Mouse (Mus musculus) kidney, embryonic 14.5 days (tissue): ENCODE data around the gene Foxi3. TPM values are rescaled to one million over a fixed set of nuclear protein-coding genes. Genes with fewer than 3 reads are reported as not detected.
A peak's percentile ranks its signal among the peaks of the same experiment; 100 is the strongest.

Experiments used
- ATAC-seq: fragments of 200-750 bp; cut with Nextera tagmentation; 2 replicates; pipeline ENCODE4 v1.8.0; 2017; ENCODE audit warnings: moderate number of reproducible peaks, mild to moderate bottlenecking, moderate TSS enrichment, moderate library complexity; ENCODE audit not compliant: low FRiP score, low TSS enrichment
- H3K27ac ChIP-seq: fragments of 300-500 bp; sonication (generic); 2 replicates; pipeline ENCODE4 v1.5.1; 2014; ENCODE audit warnings: low read depth, mild to moderate bottlenecking, low read length, moderate library complexity, mixed read lengths
- H3K27me3 ChIP-seq: fragments of 300-500 bp; sonication (generic); 2 replicates; pipeline ENCODE4 v1.6.1; 2014; ENCODE audit warnings: mild to moderate bottlenecking, low read length; ENCODE audit not compliant: control insufficient read depth, insufficient read depth
- H3K36me3 ChIP-seq: fragments of 300-500 bp; sonication (generic); 2 replicates; pipeline ENCODE4 v1.6.1; 2014; ENCODE audit warnings: low read length, mixed read lengths; ENCODE audit not compliant: control insufficient read depth, insufficient read depth
- H3K4me1 ChIP-seq: fragments of 300-500 bp; sonication (generic); 2 replicates; pipeline ENCODE4 v1.6.1; 2014; ENCODE audit warnings: low read length, mixed read lengths; ENCODE audit not compliant: control insufficient read depth, insufficient read depth
- H3K4me2 ChIP-seq: fragments of 300-500 bp; sonication (generic); replicated peaks from 2 replicates; pipeline ENCODE4 v1.6.1; 2014; ENCODE audit warnings: low read depth, mild to moderate bottlenecking, low read length
- H3K4me3 ChIP-seq: fragments of 300-500 bp; sonication (generic); 2 replicates; pipeline ENCODE4 v1.5.1; 2014; ENCODE audit warnings: mild to moderate bottlenecking, low read length
- H3K9ac ChIP-seq: fragments of 300-500 bp; sonication (generic); 2 replicates; pipeline ENCODE4 v1.6.1; 2014; ENCODE audit warnings: low read depth, mild to moderate bottlenecking, low read length, moderate library complexity
- H3K9me3 ChIP-seq: fragments of 300-500 bp; sonication (generic); 2 replicates; pipeline ENCODE4 v1.6.1; 2016; ENCODE audit warnings: low read length; ENCODE audit not compliant: control insufficient read depth
- WGBS: fragments of 180-500 bp; shearing (Covaris S2); extraction: QIAGEN DNeasy Blood & Tissue Kit; methylation state at CpG from one replicate; pipeline ENCODE4 v1.1.7; 2014; 5-methylcytosine and 5-hydroxymethylcytosine counted together
- polyA plus RNA-seq: library from polyadenylated mRNA; unstranded; fragments of >200 nt; fragmentation: Nextera tagmentation; extraction: Ambion mirVana; gene quantifications from 2 replicates; pipeline ENCODE4 v1.2.1, GENCODE M21; 2014

Gene Foxi3
- polyA plus RNA-seq, 1 experiment from 2014 or later, result not detected

DNA sequence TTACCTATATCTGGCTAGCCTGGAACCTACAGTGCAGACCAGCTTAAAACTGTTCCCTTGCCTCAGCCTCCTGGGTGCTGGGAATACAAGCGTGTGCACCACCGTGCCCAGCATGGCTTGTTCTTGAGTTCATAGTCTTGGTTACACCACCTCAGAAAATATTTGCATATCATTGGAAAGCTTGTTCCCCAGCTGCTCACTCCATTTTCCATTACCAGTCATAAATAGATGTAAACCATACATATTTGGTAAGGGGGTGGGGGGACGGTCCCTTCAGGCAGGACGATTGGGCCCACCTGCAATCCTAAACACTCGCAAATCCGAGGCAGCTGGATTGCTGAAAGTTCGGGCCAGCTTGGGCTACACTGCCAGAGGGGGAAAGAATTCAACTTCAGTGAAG lies 3.1 kb upstream of the Foxi3 start:
- no peak overlapping the region for H3K4me2 ChIP-seq
- 77% methylated on average over 7 of the region's 7 CpGs for WGBS
- no peaks in the 10 kb centered on the region for H3K9me3 ChIP-seq
- H3K9ac ChIP-seq, result no peak overlapping the region
- H3K4me3 ChIP-seq, result no peak overlapping the region
- ATAC-seq, result no peak
- H3K36me3 ChIP-seq, result no peaks in the 10 kb centered on the region
- H3K4me1 ChIP-seq, result peaks cover 7% of the 10 kb centered on the region; the same call in 1 of the 2 replicates
- no peak overlapping the region for H3K27ac ChIP-seq
- H3K27me3 ChIP-seq, result peaks cover 51% of the 10 kb centered on the region

GRCm38 (mm10) chr6:70954040-70954439 lies 2.3 kb upstream of the Foxi3 start:
- Histone ChIP-seq H3K4me1 (peaks cover 7% of the 10 kb centered on the region; the same call in 1 of the 2 replicates), H3K27me3 (peaks cover 52% of the 10 kb centered on the region), H3K27ac (no peak overlapping the region), H3K9me3 (no peaks in the 10 kb centered on the region), H3K36me3 (no peaks in the 10 kb centered on the region), H3K9ac (no peak overlapping the region), H3K4me3 (no peak overlapping the region), H3K4me2 (no peak overlapping the region)
- WGBS, result 12% methylated on average over 6 of the region's 6 CpGs
- ATAC-seq, result no peak

DNA sequence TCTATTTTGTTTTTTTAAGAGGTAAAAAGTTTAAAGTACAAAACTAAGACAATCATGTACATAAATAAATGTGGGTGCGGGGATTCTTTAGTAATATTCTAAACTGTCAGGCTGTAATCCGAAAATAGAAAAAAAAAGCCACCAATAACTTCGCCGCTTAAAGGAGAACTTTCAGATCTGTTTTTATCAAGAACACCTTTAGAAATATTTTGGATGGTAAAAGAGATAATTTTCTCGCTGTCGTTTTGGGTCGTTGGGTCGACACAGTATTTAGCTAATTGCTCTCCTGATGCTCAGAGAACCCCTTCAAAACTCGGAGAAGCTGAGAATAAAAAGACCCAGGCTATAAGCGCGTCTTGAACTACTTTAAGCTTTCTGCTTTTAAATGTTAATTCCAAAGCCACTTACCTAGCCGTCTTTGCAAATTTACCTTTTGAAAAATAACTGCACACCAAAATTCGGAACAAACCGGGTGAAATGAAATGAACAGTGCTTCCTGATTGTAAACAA lies 985 bp upstream of the Foxi3 start:
- no peak for ATAC-seq
- peaks cover 58% of the 10 kb centered on the region for H3K27me3 ChIP-seq
- WGBS, result 5% methylated on average over 14 of the region's 14 CpGs

DNA sequence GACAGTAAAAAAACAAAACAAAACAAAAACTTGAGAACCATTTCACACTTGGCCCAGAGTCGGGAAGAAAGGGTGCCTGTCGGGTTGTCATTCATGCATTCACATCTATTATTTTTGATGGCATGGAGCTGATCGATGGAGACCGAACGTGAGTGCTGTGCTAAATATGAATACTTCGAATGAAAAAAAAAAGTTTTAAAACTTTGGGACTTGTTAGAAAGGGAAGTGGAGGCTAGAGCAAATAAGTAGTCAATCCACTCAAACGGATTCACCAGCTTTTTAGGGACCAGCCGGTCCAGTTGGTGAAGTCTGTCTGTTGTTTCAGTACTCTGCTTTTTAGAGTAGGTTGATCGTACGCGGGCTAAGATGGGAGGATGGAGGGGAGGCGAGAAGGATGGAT lies 490 bp upstream of the Foxi3 start:
- no peaks in the 10 kb centered on the region for H3K36me3 ChIP-seq
- H3K27ac ChIP-seq, result no peak overlapping the region
- ATAC-seq, result no peak
- peak overlapping the region; percentile 90 for H3K4me2 ChIP-seq
- peaks cover 7% of the 10 kb centered on the region; the same call in 1 of the 2 replicates for H3K4me1 ChIP-seq
- H3K9ac ChIP-seq, result no peak overlapping the region
- H3K4me3 ChIP-seq, result peak overlapping the region; percentile 49
- under 1% methylated on average over 12 of the region's 12 CpGs for WGBS
- peaks cover 58% of the 10 kb centered on the region for H3K27me3 ChIP-seq
- no peaks in the 10 kb centered on the region for H3K9me3 ChIP-seq

More for the DNA sequence above, 985 bp upstream of the Foxi3 start:
- H3K9ac ChIP-seq, result no peak overlapping the region
- no peaks in the 10 kb centered on the region for H3K36me3 ChIP-seq
- peaks cover 7% of the 10 kb centered on the region; the same call in 1 of the 2 replicates for H3K4me1 ChIP-seq
- no peak overlapping the region for H3K4me3 ChIP-seq
- H3K9me3 ChIP-seq, result no peaks in the 10 kb centered on the region
- H3K27ac ChIP-seq, result no peak overlapping the region
- no peak overlapping the region for H3K4me2 ChIP-seq

DNA sequence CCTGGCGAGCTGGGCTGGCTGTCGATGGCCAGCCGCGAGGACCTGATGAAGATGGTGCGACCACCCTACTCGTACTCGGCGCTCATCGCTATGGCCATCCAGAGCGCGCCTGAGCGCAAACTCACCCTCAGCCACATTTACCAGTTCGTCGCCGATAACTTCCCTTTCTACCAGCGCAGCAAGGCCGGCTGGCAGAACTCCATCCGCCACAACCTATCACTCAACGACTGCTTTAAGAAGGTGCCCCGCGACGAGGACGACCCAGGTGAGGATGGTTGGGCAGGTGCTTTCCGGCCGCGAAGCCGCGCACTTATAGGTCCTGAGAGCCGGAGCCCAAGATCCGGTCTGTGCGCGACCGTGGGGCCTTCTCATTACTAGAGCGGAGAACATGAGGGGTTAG lies 605 bp downstream of the Foxi3 start:
- H3K36me3 ChIP-seq, result no peaks in the 10 kb centered on the region
- H3K27ac ChIP-seq, result no peak overlapping the region
- peak overlapping the region; percentile 49 for H3K4me3 ChIP-seq
- H3K4me1 ChIP-seq, result peaks cover 7% of the 10 kb centered on the region; the same call in 1 of the 2 replicates
- peak overlapping the region; percentile 44; the same call in 1 of the 2 replicates for H3K9ac ChIP-seq
- 1% methylated on average over 34 of the region's 34 CpGs for WGBS
- H3K9me3 ChIP-seq, result no peaks in the 10 kb centered on the region
- no peak; the same call in 1 of the 2 replicates for ATAC-seq
- H3K4me2 ChIP-seq, result peak overlapping the region; percentile 90
- H3K27me3 ChIP-seq, result peaks cover 58% of the 10 kb centered on the region

GRCm38 (mm10) chr6:70957341-70957940 lies 1.1 kb downstream of the Foxi3 start:
- Histone ChIP-seq H3K27me3 (peaks cover 58% of the 10 kb centered on the region), H3K9me3 (no peaks in the 10 kb centered on the region), H3K4me3 (peak overlapping the region; percentile 49), H3K36me3 (no peaks in the 10 kb centered on the region), H3K27ac (no peak overlapping the region), H3K4me1 (peaks cover 7% of the 10 kb centered on the region; the same call in 1 of the 2 replicates), H3K4me2 (peak overlapping the region; percentile 90; the same call in 1 of the 2 replicates), H3K9ac (no peak overlapping the region)
- ATAC-seq, result no peak
- WGBS, result 8% methylated on average over 7 of the region's 7 CpGs

DNA sequence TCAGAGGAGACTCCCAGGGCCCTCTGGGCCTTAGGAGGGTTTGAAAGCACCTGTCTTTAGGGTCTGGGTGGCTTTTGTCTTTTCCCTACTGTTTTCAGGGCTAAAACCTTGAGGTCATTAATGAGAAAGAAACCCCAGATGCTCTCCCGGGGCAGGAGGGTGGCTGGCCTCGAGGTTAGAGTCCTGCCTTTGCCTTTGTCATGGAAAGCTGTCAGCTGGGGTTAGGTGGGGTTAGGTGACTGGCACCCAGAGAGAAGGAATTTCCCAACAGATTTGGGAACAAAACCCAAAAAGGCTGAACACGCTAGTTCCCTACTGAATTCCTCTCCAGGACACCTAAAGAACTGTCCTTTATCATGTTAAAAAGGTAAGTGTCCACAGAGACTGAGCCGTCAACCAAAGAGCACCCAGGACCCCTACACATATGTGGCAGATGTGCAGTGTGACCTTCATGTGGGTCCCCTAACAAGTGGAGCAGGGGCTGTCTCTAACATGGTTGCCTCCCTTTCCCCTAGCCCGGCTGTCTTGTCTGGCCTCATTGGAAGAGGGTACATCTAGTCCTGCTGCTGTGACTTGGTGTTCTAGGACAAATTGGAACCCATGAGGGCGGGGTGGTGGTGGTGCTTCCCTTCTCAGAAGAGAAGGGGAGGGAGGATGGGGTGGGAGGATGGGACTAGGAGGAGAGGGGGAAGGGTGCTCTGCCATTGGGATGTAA lies 7.9 kb downstream of the Foxi3 start:
- no peak for ATAC-seq
- peaks cover 14% of the 10 kb centered on the region; the same call in 1 of the 2 replicates for H3K27me3 ChIP-seq

DNA sequence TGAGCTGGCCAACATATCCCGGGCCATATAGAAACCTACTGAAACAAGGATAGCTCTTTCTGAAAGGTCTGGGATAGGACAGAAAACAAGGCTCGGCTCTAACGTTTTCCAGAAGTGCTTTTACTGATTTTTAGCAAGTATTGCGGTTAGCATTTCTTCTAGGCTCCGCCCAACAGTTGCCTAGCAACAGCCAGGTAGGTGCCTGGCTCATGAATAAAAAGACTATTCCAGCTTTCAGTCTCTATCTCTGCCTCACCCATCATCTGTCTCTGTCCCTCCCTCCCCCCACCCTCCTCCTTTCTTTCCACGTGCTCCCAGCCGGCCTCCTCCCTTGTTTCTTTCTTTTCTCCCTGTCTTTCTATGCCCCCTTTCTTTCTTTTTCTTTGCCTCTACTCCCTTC lies 9.4 kb downstream of the Foxi3 start:
- Histone ChIP-seq H3K4me2 (no peak overlapping the region), H3K9me3 (no peaks in the 10 kb centered on the region), H3K36me3 (no peaks in the 10 kb centered on the region), H3K27me3 (peaks cover 7% of the 10 kb centered on the region; the same call in 1 of the 2 replicates), H3K4me1 (peaks cover 6% of the 10 kb centered on the region; the same call in 1 of the 2 replicates), H3K9ac (no peak overlapping the region), H3K4me3 (no peak overlapping the region), H3K27ac (no peak overlapping the region)
- no peak for ATAC-seq
- WGBS, result 43% methylated on average over 7 of the region's 7 CpGs

More for the DNA sequence above, 7.9 kb downstream of the Foxi3 start:
- Histone ChIP-seq H3K9ac (no peak overlapping the region), H3K4me2 (no peak overlapping the region), H3K36me3 (no peaks in the 10 kb centered on the region), H3K4me3 (no peak overlapping the region), H3K27ac (no peak overlapping the region), H3K4me1 (peaks cover 6% of the 10 kb centered on the region; the same call in 1 of the 2 replicates), H3K9me3 (no peaks in the 10 kb centered on the region)
- WGBS, result 51% methylated on average over 6 of the region's 6 CpGs
